Mouse (Mus musculus): ENCODE measurements around the gene A830031A19Rik. TPM values are rescaled to one million over a fixed set of nuclear protein-coding genes. Genes with fewer than 3 reads are reported as not detected.

A830031A19Rik gene
- polyA plus RNA-seq, 1 experiment, result not detected

DNA sequence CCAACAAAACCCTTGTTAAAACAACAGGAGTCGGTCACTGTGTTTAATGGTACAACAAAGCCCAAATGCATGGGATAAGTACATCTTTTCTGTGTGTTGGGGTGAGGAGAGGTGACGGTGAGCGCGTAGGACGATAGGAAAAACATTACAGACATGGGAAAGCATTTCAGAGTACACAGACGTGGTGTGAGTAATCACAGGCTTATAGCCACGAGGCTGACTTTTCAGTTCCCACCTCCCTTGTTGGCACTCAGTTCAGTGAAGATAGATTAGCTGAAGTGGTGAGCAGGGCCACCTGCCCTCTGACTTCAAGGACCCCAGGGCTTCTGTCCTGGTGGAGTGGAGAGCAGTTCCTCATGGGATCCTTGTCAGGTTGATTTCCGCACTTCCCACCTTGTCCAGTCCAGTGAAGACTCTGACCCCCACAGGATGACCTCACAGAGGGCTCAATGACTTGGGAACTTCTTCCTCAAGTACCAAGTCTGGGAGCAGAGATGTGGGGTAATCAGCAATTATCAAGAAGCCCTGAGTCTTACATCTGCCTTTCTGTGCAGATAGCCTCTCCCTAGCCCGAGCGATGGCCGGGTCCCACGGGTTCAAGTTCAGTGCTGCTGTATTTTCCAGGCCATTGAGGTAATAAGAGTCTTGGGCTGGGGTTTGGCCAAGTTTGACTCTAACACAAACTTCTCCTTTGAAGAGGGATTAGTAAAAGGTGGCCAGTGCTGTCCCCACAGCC is 40.3 kb upstream of the A830031A19Rik start:
- DNase-seq (ENCODE audit: low read depth in 1 of 2, low spot score in 2 of 2), result no peak
- no peaks in the 10 kb centered on the region for H3K27me3 ChIP-seq (ENCODE audit: control insufficient read depth, insufficient read depth, low read length)
- 83% methylated on average over 12 of the region's 12 CpGs for WGBS
- H3K27ac ChIP-seq (ENCODE audit: insufficient read depth, low read length), result no peak overlapping the region
- peaks cover 7% of the 10 kb centered on the region; the same call in 1 of the 2 replicates for H3K36me3 ChIP-seq (ENCODE audit: control insufficient read depth, insufficient read depth, low read length)
- peaks cover 20% of the 10 kb centered on the region for H3K4me1 ChIP-seq (ENCODE audit: control insufficient read depth, insufficient read depth, insufficient read length)
- TF ChIP-seq CTCF (IDR thresholded peaks at IDR 0.05; ENCODE audit: extremely low read depth, insufficient read depth, insufficient read length, insufficient replicate concordance), result no peak
- H3K4me3 ChIP-seq (ENCODE audit: extremely low read depth, insufficient read depth, insufficient read length), result no peak overlapping the region

- DNase-seq (ENCODE audit: low read depth in 1 of 2, low spot score in 2 of 2), result no peak
- H3K4me3 ChIP-seq (ENCODE audit: extremely low read depth, insufficient read depth, insufficient read length), result no peak overlapping the region
- peaks cover 24% of the 10 kb centered on the region for H3K4me1 ChIP-seq (ENCODE audit: control insufficient read depth, insufficient read depth, insufficient read length)
- no peak for TF ChIP-seq POLR2A (IDR thresholded peaks at IDR 0.05; ENCODE audit: low read depth, low read length)
- TF ChIP-seq CTCF (IDR thresholded peaks at IDR 0.05; ENCODE audit: extremely low read depth, insufficient read depth, insufficient read length, insufficient replicate concordance), result no peak
- 59% methylated on average over 6 of the region's 6 CpGs for WGBS
- peaks cover 7% of the 10 kb centered on the region; the same call in 1 of the 2 replicates for H3K36me3 ChIP-seq (ENCODE audit: control insufficient read depth, insufficient read depth, low read length)
- no peak overlapping the region for H3K27ac ChIP-seq (ENCODE audit: insufficient read depth, low read length)
- H3K27me3 ChIP-seq (ENCODE audit: control insufficient read depth, insufficient read depth, low read length), result no peaks in the 10 kb centered on the region
These were observed 36.9 kb upstream of the A830031A19Rik start for GRCm38 (mm10) chr11:24111720-24112119.

GRCm38 (mm10) chr11:24110113-24110512 is 35.3 kb upstream of the A830031A19Rik start:
- Histone ChIP-seq H3K27ac (ENCODE audit: insufficient read depth, low read length) (no peak overlapping the region), H3K4me1 (ENCODE audit: control insufficient read depth, insufficient read depth, insufficient read length) (peaks cover 15% of the 10 kb centered on the region; the same call in 1 of the 2 replicates), H3K4me3 (ENCODE audit: extremely low read depth, insufficient read depth, insufficient read length) (no peak overlapping the region), H3K36me3 (ENCODE audit: control insufficient read depth, insufficient read depth, low read length) (peaks cover 8% of the 10 kb centered on the region; the same call in 1 of the 2 replicates), H3K27me3 (ENCODE audit: control insufficient read depth, insufficient read depth, low read length) (no peaks in the 10 kb centered on the region)
- TF ChIP-seq CTCF (IDR thresholded peaks at IDR 0.05; ENCODE audit: extremely low read depth, insufficient read depth, insufficient read length, insufficient replicate concordance) (no peak), POLR2A (IDR thresholded peaks at IDR 0.05; ENCODE audit: low read depth, low read length) (no peak)
- no peak for DNase-seq (ENCODE audit: low read depth in 1 of 2, low spot score in 2 of 2)
- 81% methylated on average over 2 of the region's 2 CpGs for WGBS

DNA sequence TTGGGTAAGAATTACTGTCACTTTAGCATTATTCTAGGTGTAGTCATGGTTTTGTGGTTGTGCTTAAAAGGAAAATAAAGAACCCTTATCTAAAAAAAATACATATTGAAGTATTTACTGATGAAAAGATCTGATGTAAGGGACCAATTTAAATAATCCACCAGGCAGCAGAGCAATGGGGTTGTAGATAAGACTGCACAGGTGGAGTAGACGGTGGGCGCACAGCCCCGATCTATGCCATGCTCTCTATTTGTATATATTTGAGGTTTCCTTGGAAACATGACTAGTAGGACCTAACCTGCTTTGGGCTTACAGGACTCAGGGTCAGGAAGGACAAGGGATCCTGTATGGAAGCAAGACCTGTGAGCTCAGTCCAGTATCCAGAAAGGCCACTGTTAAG is 34.5 kb upstream of the A830031A19Rik start:
- WGBS, result 69% methylated on average over 3 of the region's 3 CpGs
- Histone ChIP-seq H3K4me3 (ENCODE audit: extremely low read depth, insufficient read depth, insufficient read length) (no peak overlapping the region), H3K36me3 (ENCODE audit: control insufficient read depth, insufficient read depth, low read length) (peaks cover 8% of the 10 kb centered on the region; the same call in 1 of the 2 replicates), H3K27ac (ENCODE audit: insufficient read depth, low read length) (no peak overlapping the region), H3K4me1 (ENCODE audit: control insufficient read depth, insufficient read depth, insufficient read length) (peaks cover 13% of the 10 kb centered on the region; the same call in 1 of the 2 replicates), H3K27me3 (ENCODE audit: control insufficient read depth, insufficient read depth, low read length) (no peaks in the 10 kb centered on the region)
- no peak for DNase-seq (ENCODE audit: low read depth in 1 of 2, low spot score in 2 of 2)
- TF ChIP-seq CTCF (IDR thresholded peaks at IDR 0.05; ENCODE audit: extremely low read depth, insufficient read depth, insufficient read length, insufficient replicate concordance), result no peak
- no peak for TF ChIP-seq POLR2A (IDR thresholded peaks at IDR 0.05; ENCODE audit: low read depth, low read length)

DNA sequence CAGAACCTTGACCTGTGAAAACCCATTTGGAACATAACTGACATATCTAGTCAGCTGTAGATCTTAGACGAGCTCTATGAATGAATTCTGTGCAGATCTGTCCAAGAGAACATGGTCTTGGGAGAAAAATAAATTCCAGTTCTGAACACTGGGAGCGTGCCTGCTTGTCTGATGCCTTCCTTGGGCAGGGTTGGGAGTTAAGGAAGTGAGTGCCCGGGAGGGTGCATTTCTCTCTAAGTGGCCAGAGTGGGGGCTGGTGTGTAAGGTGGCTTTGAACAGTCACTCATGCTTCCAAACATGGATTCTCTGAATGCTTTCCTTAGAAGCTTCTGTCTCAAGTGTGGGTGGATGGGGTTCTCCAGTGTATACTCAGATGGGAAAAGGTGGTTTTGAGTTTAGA is 34.1 kb upstream of the A830031A19Rik start:
- peaks cover 13% of the 10 kb centered on the region; the same call in 1 of the 2 replicates for H3K4me1 ChIP-seq (ENCODE audit: control insufficient read depth, insufficient read depth, insufficient read length)
- peaks cover 7% of the 10 kb centered on the region; the same call in 1 of the 2 replicates for H3K36me3 ChIP-seq (ENCODE audit: control insufficient read depth, insufficient read depth, low read length)
- no peak for DNase-seq (ENCODE audit: low read depth in 1 of 2, low spot score in 2 of 2)
- TF ChIP-seq POLR2A (IDR thresholded peaks at IDR 0.05; ENCODE audit: low read depth, low read length) (no peak), CTCF (IDR thresholded peaks at IDR 0.05; ENCODE audit: extremely low read depth, insufficient read depth, insufficient read length, insufficient replicate concordance) (no peak)
- 81% methylated on average over 3 of the region's 3 CpGs for WGBS
- no peak overlapping the region for H3K4me3 ChIP-seq (ENCODE audit: extremely low read depth, insufficient read depth, insufficient read length)
- no peak overlapping the region for H3K27ac ChIP-seq (ENCODE audit: insufficient read depth, low read length)
- H3K27me3 ChIP-seq (ENCODE audit: control insufficient read depth, insufficient read depth, low read length), result no peaks in the 10 kb centered on the region

- H3K36me3 ChIP-seq (ENCODE audit: control insufficient read depth, insufficient read depth, low read length), result peaks cover 6% of the 10 kb centered on the region; the same call in 1 of the 2 replicates
- H3K27me3 ChIP-seq (ENCODE audit: control insufficient read depth, insufficient read depth, low read length), result no peaks in the 10 kb centered on the region
- TF ChIP-seq CTCF (IDR thresholded peaks at IDR 0.05; ENCODE audit: extremely low read depth, insufficient read depth, insufficient read length, insufficient replicate concordance) (no peak), POLR2A (IDR thresholded peaks at IDR 0.05; ENCODE audit: low read depth, low read length) (no peak)
- WGBS, result 92% methylated on average over 5 of the region's 5 CpGs
- H3K4me3 ChIP-seq (ENCODE audit: extremely low read depth, insufficient read depth, insufficient read length), result no peak overlapping the region
- no peak for DNase-seq (ENCODE audit: low read depth in 1 of 2, low spot score in 2 of 2)
- peaks cover 7% of the 10 kb centered on the region; the same call in 1 of the 2 replicates for H3K4me1 ChIP-seq (ENCODE audit: control insufficient read depth, insufficient read depth, insufficient read length)
- no peak overlapping the region for H3K27ac ChIP-seq (ENCODE audit: insufficient read depth, low read length)
These were observed 32.6 kb upstream of the A830031A19Rik start for GRCm38 (mm10) chr11:24107414-24107813.
